Mouse (Mus musculus): ENCODE results near the gene Rnf8.

The Rnf8 gene

GRCm38 (mm10) chr17:29623488-29623887 is 8.9 kb downstream of the Rnf8 start:
- no peak for DNase-seq (ENCODE audit: low read depth in 1 of 2, low spot score in 2 of 2)

- no peak for DNase-seq (ENCODE audit: low read depth in 1 of 2, low spot score in 2 of 2)
These were observed 12.7 kb downstream of the Rnf8 start for GRCm38 (mm10) chr17:29627285-29627684.

- no peak for DNase-seq (ENCODE audit: low read depth in 1 of 2, low spot score in 2 of 2)
These were observed 14.4 kb downstream of the Rnf8 start for GRCm38 (mm10) chr17:29628946-29629345.

GRCm38 (mm10) chr17:29629620-29630019 is 15.0 kb downstream of the Rnf8 start:
- DNase-seq (ENCODE audit: low read depth in 1 of 2, low spot score in 2 of 2), result no peak

GRCm38 (mm10) chr17:29632312-29632711 is 17.7 kb downstream of the Rnf8 start:
- no peak for DNase-seq (ENCODE audit: low read depth in 1 of 2, low spot score in 2 of 2)

GRCm38 (mm10) chr17:29635492-29635891 is 20.9 kb downstream of the Rnf8 start:
- no peak for DNase-seq (ENCODE audit: low read depth in 1 of 2, low spot score in 2 of 2)

GRCm38 (mm10) chr17:29636118-29636517 is 21.5 kb downstream of the Rnf8 start:
- DNase-seq (ENCODE audit: low read depth in 1 of 2, low spot score in 2 of 2), result no peak

- DNase-seq (ENCODE audit: low read depth in 1 of 2, low spot score in 2 of 2), result no peak
These were observed 22.8 kb downstream of the Rnf8 start for GRCm38 (mm10) chr17:29637377-29637776.

GRCm38 (mm10) chr17:29637895-29638294 is 23.3 kb downstream of the Rnf8 start:
- DNase-seq (ENCODE audit: low read depth in 1 of 2, low spot score in 2 of 2), result peak in 1 of 2 experiments; percentile 26

GRCm38 (mm10) chr17:29640971-29641370 is 26.4 kb downstream of the Rnf8 start:
- DNase-seq (ENCODE audit: low read depth in 1 of 2, low spot score in 2 of 2), result no peak

GRCm38 (mm10) chr17:29642219-29642618 is 27.6 kb downstream of the Rnf8 start:
- no peak for DNase-seq (ENCODE audit: low read depth in 1 of 2, low spot score in 2 of 2)

- DNase-seq (ENCODE audit: low read depth in 1 of 2, low spot score in 2 of 2), result no peak
These were observed 43.7 kb downstream of the Rnf8 start for GRCm38 (mm10) chr17:29658249-29658648.

- DNase-seq (ENCODE audit: low read depth in 1 of 2, low spot score in 2 of 2), result peak; percentile 91 to 97
These were observed 45.6 kb downstream of the Rnf8 start, which contains the start of gene Cmtr1 for GRCm38 (mm10) chr17:29660076-29660761. Cmtr1 (plus strand) TSS chr17:29660595.

GRCm38 (mm10) chr17:29660762-29661391 is 46.3 kb downstream of the Rnf8 start:
- DNase-seq (ENCODE audit: low read depth in 1 of 2, low spot score in 2 of 2), result no peak

- no peak for DNase-seq (ENCODE audit: low read depth in 1 of 2, low spot score in 2 of 2)
These were observed 47.6 kb downstream of the Rnf8 start for GRCm38 (mm10) chr17:29662145-29662544.

GRCm38 (mm10) chr17:29668051-29668986 is 53.7 kb downstream of the Rnf8 start:
- no peak for DNase-seq (ENCODE audit: low read depth in 1 of 2, low spot score in 2 of 2)

GRCm38 (mm10) chr17:29669030-29669429 is 54.4 kb downstream of the Rnf8 start:
- DNase-seq (ENCODE audit: low read depth in 1 of 2, low spot score in 2 of 2), result no peak

- DNase-seq (ENCODE audit: low read depth in 1 of 2, low spot score in 2 of 2), result no peak
These were observed 55.3 kb downstream of the Rnf8 start for GRCm38 (mm10) chr17:29669936-29670335.

GRCm38 (mm10) chr17:29671021-29671420 is 56.4 kb downstream of the Rnf8 start:
- no peak for DNase-seq (ENCODE audit: low read depth in 1 of 2, low spot score in 2 of 2)

- DNase-seq (ENCODE audit: low read depth in 1 of 2, low spot score in 2 of 2), result no peak
These were observed 58.7 kb downstream of the Rnf8 start for GRCm38 (mm10) chr17:29673325-29673724.

GRCm38 (mm10) chr17:29678526-29678925 is 63.9 kb downstream of the Rnf8 start:
- no peak for DNase-seq (ENCODE audit: low read depth in 1 of 2, low spot score in 2 of 2)

All from monocyte, adult 2 months (primary cell).